Mouse (Mus musculus) mouse embryonic stem cell (cell line): Measurements from ENCODE around the gene Tango6.

Source experiments
- in situ Hi-C, 2 experiments: fragments of 300-500 bp; cut with MboI; formaldehyde crosslinking; loops; 1 replicate in 1 of 2; 3 replicates in 1 of 2; pipeline ENCODE4 v1.14.3; 2019 to 2020; ENCODE audit warnings: low sequenced_read_pairs in 2 of 2, low pct_unique_long_range_greater_than_20kb in 1 of 2, mixed read lengths in 1 of 2; ENCODE audit not compliant: unreplicated experiment in 1 of 2

The Tango6 gene

DNA sequence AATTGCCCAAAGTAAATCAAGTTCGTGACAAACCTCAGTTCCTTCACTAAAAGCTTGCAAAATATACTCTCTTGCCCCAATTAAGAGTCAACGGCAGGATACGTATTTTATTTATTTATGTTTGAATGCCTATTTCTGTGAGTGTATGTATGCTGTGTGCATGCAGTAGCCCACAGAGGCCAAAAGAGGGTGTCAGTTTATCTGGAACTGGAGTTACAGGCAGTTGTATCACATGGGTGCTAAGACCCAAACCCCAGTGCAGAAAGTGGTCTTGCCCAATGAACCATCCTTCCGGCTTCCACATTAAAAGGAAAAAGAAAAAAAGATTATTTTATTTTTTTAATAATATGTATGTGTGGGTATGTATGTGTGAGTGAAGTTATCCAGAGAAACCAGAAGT, 1.5 kb downstream of the Tango6 start:
- in situ Hi-C loops: no loop called here

GRCm38 (mm10) chr8:106687479-106687878, 4.6 kb downstream of the Tango6 start:
- in situ Hi-C loops: no loop called here

DNA sequence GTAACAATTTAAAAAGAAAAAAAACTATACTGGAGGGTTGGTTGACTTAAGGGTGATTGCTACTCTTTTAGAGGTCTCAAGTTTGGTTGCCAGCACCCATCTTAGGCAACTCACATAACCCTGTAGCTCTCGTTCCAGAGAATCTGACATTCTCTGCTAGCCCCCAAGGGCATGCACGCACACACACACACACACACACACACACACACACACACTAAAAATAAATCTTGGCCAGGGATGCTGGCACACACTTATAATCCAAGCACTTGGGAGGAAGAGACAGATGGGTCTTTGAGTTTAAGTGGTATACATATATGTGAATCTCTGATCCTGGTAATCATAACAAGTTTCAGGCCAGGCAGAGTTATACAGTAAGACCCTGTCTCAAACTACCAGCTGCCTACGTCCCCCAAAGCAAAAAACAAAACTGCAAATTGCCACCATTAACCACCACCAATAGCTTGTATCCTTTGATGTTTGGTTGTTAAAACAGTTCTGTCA, 14.9 kb downstream of the Tango6 start:
- in situ Hi-C loops: loop anchor here (5.0 to 10.0 kb wide), 2 partner anchors 187 to 190 kb away; no protein-coding TSS in a partner anchor

GRCm38 (mm10) chr8:106699588-106699987, 16.7 kb downstream of the Tango6 start:
- in situ Hi-C loops: loop anchor here (5.0 to 10.0 kb wide), 2 partner anchors 185 to 188 kb away; no protein-coding TSS in a partner anchor

- in situ Hi-C loops: loop anchor here (25.0 kb wide), 1 partner anchor 312 kb away; no protein-coding TSS in a partner anchor
Observed at GRCm38 (mm10) chr8:106700131-106700530, 17.3 kb downstream of the Tango6 start.

GRCm38 (mm10) chr8:106701360-106701759, 18.5 kb downstream of the Tango6 start:
- in situ Hi-C loops: loop anchor here (25.0 kb wide), 1 partner anchor 311 kb away; no protein-coding TSS in a partner anchor

DNA sequence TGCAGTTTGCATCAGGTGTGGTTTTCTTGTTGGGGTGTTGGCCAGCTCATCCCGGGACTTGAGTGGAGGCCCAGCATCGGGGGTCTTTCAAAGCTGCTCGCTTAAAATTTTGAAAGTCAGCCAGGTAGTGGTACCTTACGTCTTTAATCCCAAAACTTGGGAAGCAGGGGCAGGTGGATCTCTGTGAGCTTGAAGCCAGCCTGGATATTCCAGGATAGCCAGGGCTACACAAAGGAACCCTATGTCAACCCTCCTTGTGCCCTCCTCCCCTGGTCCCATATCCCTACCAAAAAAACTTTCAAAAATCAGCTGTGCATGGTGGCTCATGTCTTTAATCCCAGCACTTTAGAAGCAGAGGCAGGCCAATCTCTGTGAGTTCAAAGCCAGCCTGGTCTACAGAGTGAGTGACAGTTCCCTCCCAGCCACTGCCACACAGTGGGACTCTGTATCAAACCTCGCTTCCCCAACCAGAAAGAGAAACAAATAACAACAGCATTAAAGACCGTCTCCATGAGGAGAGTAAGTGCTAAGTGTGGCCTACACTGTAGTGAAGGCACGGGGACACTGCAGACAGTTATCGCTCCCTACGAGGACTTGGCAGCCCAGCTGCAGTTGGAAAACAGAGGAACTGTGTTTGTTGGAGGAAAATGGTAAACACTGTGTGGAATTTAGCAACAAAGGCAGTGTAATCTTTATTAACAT, 21.5 kb downstream of the Tango6 start:
- in situ Hi-C loops: loop anchor here (25.0 kb wide), 1 partner anchor 308 kb away; no protein-coding TSS in a partner anchor

DNA sequence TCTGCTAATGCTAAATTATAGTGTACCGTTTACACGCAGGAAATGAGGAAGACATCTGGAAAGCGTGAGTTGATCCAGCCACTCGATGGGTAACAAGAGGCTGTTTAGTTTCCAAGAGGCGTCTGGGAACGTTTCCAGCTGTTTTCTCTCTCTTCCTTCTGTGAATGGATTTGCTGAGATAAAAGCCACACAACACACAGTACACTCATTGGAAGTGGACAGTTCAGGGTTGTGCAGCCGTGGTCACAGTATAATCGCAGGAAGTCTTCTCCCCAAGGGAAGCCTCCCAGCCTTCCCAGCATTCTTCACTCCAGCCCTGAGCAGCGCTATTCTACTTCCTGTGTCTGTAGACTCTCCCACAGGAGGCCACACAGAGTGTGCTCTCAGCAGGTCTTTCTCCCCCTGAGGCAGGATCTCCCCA, 22.0 kb downstream of the Tango6 start:
- in situ Hi-C loops: loop anchor here (25.0 kb wide), 1 partner anchor 307 kb away; no protein-coding TSS in a partner anchor

DNA sequence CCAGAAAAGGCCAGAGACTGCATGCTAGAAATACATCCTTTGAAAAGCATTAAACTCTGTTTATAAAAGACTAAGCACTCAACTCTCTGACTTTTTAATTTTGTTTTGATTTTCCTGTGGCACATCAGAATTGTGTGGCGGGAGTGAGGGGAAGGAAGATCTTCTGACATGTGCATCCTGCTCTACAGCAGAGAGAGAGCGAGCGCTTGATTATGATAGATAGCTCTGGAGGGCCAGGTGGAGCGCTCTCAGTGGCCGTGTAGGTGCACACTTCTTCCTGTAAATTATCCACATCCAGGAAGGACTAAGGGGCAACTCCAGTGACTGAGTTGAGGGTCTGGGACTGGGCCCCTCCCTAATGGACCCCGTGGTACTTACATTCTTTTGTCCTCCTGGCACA, 23.3 kb downstream of the Tango6 start:
- in situ Hi-C loops: loop anchor here (25.0 kb wide), 1 partner anchor 306 kb away; no protein-coding TSS in a partner anchor

DNA sequence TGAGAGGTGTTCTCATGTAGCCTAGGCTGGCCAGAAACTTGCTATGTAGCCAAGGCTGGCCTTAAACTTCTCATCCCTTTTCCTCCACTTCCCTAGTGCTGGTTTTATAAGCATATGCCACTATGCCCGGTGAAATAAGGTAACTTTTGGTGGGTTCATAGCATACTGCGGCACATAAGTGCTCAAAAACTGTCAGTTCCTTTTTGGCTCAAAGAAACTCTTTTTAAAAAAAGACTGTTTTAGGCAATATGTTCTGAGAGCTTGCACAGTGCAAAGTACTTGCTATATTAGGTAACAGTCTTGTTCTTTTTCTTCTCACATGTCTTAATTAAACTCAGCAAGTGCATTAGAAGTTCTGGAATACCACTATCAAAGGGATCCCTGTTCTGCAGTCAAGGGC, 27.1 kb downstream of the Tango6 start:
- in situ Hi-C loops: loop anchor here (25.0 kb wide), 1 partner anchor 302 kb away; no protein-coding TSS in a partner anchor

- in situ Hi-C loops: loop anchor here (25.0 kb wide), 1 partner anchor 300 kb away; no protein-coding TSS in a partner anchor
Observed at GRCm38 (mm10) chr8:106712487-106712886, 29.6 kb downstream of the Tango6 start.

GRCm38 (mm10) chr8:106714297-106714696, 31.4 kb downstream of the Tango6 start:
- in situ Hi-C loops: loop anchor here (25.0 kb wide), 1 partner anchor 298 kb away; no protein-coding TSS in a partner anchor

DNA sequence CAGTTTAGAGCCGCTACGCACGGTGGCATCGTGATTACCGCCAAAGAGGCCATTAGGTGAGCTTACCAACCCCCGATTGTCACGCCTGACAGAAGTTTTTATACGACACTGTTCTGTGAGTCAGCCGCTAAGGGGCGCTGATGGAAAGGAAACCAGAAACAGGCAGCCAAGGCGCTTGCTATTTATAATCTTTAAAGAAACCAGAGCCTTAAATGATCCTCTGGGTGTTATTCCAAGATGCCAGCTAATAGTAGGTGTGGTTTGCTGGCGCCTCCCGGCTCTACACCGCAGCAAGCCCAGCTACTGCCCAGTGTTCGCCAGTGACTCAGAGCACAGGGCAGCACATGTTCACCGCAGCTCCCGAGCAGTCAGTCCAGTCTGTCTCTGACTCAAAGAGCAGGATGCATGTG, 35.2 kb downstream of the Tango6 start:
- in situ Hi-C loops: loop anchor here (25.0 kb wide), 1 partner anchor 294 kb away; no protein-coding TSS in a partner anchor

- in situ Hi-C loops: loop anchor here (25.0 kb wide), 1 partner anchor 291 kb away; no protein-coding TSS in a partner anchor
Observed at GRCm38 (mm10) chr8:106720921-106721320, 38.1 kb downstream of the Tango6 start.

DNA sequence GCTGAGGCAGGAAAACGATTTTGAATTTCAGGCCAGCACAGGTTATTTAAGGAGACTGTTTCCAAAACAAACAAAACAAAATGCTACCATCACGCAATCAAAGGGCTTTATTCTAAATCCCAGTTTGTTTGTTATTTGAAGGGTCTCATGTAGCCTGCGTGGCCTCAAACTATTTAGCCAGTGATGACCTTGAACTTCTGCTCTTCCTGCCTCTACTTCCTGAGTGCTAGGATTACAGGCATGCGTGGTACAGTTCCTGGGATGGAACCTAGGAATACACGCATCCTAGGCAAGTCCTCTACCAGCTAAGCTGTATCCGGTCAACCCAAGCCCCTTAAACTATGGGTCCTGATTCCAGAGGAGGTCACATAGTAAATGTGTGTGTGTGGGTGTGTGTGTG, 39.6 kb downstream of the Tango6 start:
- in situ Hi-C loops: loop anchor here (25.0 kb wide), 1 partner anchor 290 kb away; no protein-coding TSS in a partner anchor

DNA sequence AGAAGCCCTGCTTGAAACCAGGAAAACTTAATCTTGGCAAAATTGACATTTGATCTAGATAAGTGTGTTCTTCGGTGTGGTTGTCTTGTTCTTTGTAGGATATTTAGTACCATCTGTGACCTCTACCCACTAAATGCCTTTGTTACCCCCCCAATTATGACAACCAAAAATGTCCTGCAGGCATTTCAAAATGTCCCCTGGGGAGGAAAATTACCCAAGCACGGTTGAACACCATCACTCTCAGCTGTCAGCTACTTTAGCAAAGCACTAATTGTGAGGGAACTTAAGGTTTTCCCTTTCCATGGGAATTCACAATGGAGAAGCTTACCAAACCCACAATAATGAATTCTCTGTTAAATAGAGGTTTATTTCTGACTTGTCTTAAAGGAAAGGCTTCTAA, 41.1 kb downstream of the Tango6 start:
- in situ Hi-C loops: loop anchor here (25.0 kb wide), 1 partner anchor 288 kb away; no protein-coding TSS in a partner anchor

- in situ Hi-C loops: no loop called here
Observed at GRCm38 (mm10) chr8:106726551-106726950, 43.7 kb downstream of the Tango6 start.

DNA sequence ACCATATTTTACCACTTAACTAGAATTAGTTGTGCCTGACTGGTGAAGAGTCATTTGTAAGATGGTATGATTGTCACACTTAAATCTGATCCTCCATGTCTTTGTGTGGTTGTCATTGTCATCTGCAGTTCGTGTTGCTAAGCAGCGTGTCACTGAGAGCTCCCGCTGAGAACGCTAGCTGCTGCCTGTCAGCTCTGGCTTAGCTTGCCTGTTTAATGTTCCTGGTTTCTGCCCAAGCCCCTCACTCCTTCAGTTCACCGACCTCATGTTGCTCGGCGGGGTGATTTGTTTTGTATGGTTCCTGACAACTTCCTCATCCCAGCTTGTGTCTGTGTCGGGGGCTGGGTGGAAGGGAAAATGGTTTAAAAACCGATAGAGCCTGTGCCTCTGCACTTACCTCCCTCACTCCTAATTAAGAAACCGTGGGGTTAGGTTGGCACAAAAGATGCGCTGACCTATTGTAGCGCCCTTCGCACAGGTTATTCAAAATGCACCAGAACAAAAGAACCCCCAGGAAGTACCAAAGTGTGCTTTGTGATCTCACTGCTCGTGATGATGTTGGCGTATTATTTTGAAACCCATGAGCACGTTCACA, 44.5 kb downstream of the Tango6 start:
- in situ Hi-C loops: no loop called here

GRCm38 (mm10) chr8:106727889-106728288, 45.0 kb downstream of the Tango6 start:
- in situ Hi-C loops: no loop called here
